In genomic region chr10:62810010-62810409, GRCm38 (mm10) we compare ENCODE assay signal across 17 mouse cellular contexts. TPM values are rescaled to one million over a fixed set of nuclear protein-coding genes. Genes with fewer than 3 reads are reported as not detected.
A peak's percentile ranks its signal among the peaks of the same experiment; 100 is the strongest.
DNase-seq lines count a peak whose midpoint lies in the region; ATAC-seq and TF ChIP-seq lines count a peak whose summit lies in the region.
"Had no signal": no experiment of that assay in that cellular context is flagged by ENCODE, and none has a peak within 500 bp of the region (broad histone marks: within the 10 kb centered on the region; RNA-seq: fewer than 3 reads in every experiment).

No protein-coding gene starts in this region.

- H3K27me3 ChIP-seq in kidney, postnatal 0 days (ENCODE audit: insufficient read depth, low read length), result no peaks in the 10 kb centered on the region
- no peaks in the 10 kb centered on the region for H3K27me3 ChIP-seq in kidney, embryonic 15.5 days
- H3K27me3 ChIP-seq: forebrain, embryonic 15.5 days; heart, embryonic 15.5 days; hindbrain, embryonic 12.5 days; limb, embryonic 12.5 days had no signal

- ATAC-seq in kidney, postnatal 0 days (replicated peaks; ENCODE audit: low FRiP score, low read depth), result no peak
- no peak for ATAC-seq in kidney, embryonic 15.5 days (replicated peaks; ENCODE audit: low FRiP score)
- ATAC-seq: forebrain, embryonic 15.5 days had no signal

- no peaks in the 10 kb centered on the region for H3K4me1 ChIP-seq in kidney, postnatal 0 days (replicated peaks; ENCODE audit: insufficient read depth, low read length)
- H3K4me1 ChIP-seq in kidney, embryonic 15.5 days, result no peaks in the 10 kb centered on the region
- H3K4me1 ChIP-seq: forebrain, embryonic 15.5 days; heart, embryonic 15.5 days; hindbrain, embryonic 12.5 days; limb, embryonic 12.5 days had no signal

- H3K4me2 ChIP-seq in kidney, postnatal 0 days (ENCODE audit: low read length), result no peak overlapping the region
- no peak overlapping the region for H3K4me2 ChIP-seq in kidney, embryonic 15.5 days
- H3K4me2 ChIP-seq: forebrain, embryonic 15.5 days; heart, embryonic 15.5 days; hindbrain, embryonic 12.5 days; limb, embryonic 12.5 days had no signal

- H3K4me3 ChIP-seq in kidney, postnatal 0 days (replicated peaks; ENCODE audit: low read depth, low read length), result no peak overlapping the region
- no peak overlapping the region for H3K4me3 ChIP-seq in kidney, embryonic 15.5 days (replicated peaks)
- H3K4me3 ChIP-seq: forebrain, embryonic 15.5 days; heart, embryonic 15.5 days; hindbrain, embryonic 12.5 days; limb, embryonic 12.5 days had no signal

- TF ChIP-seq POLR2A in brain, embryonic 14.5 days (IDR thresholded peaks at IDR 0.05; ENCODE audit: borderline replicate concordance, extremely low read depth, insufficient read depth, insufficient read length, poor library complexity, severe bottlenecking), result no peak

- H3K27ac ChIP-seq in kidney, postnatal 0 days, result no peak overlapping the region
- H3K27ac ChIP-seq in kidney, embryonic 15.5 days, result no peak overlapping the region
- H3K27ac ChIP-seq: forebrain, embryonic 15.5 days; heart, embryonic 15.5 days; hindbrain, embryonic 12.5 days; limb, embryonic 12.5 days had no signal

- H3K9ac ChIP-seq in kidney, postnatal 0 days (ENCODE audit: low read depth, low read length), result no peak overlapping the region
- H3K9ac ChIP-seq in kidney, embryonic 15.5 days, result no peak overlapping the region
- H3K9ac ChIP-seq: forebrain, embryonic 15.5 days; heart, embryonic 15.5 days; hindbrain, embryonic 12.5 days; limb, embryonic 12.5 days had no signal

- H3K36me3 ChIP-seq in kidney, postnatal 0 days (ENCODE audit: insufficient read depth, low read length), result peaks cover 21% of the 10 kb centered on the region
- H3K36me3 ChIP-seq in kidney, embryonic 15.5 days, result peaks cover 44% of the 10 kb centered on the region

- DNase-seq in embryo, embryonic 10.5 days (ENCODE audit: low spot score), result peak; percentile 22
- DNase-seq in embryo, embryonic 10 days (ENCODE audit: low spot score), result no peak
- DNase-seq in kidney, postnatal 0 days (ENCODE audit: low spot score), result peak; percentile 41
- peak; percentile 43 for DNase-seq in 3T3-L1 (ENCODE audit: low read depth, low spot score)
- peak; percentile 22 for DNase-seq in brain, embryonic 14.5 days (ENCODE audit: low read depth)
- DNase-seq in ovary, postnatal 10 days (ENCODE audit: low spot score), result no peak
- DNase-seq in cerebellum, adult 11 months, result no peak
- DNase-seq: B cell, adult 2 months; cerebellum, adult 8-10 months; embryo, embryonic 11 days; kidney, postnatal 14 days; thymus, postnatal 36 days had no signal

- peak; percentile 56; the same call in 1 of the 2 replicates for TF ChIP-seq CTCF in kidney, postnatal 0 days (IDR thresholded peaks at IDR 0.05; ENCODE audit: low read depth)
- no peak; the same call in 1 of the 2 replicates for TF ChIP-seq CTCF in brain, embryonic 14.5 days (IDR thresholded peaks at IDR 0.05; ENCODE audit: borderline replicate concordance, extremely low read depth, insufficient read depth, insufficient read length)

- 72% methylated on average over 4 of the region's 4 CpGs for WGBS in kidney, postnatal 0 days
- 77% methylated on average over 4 of the region's 4 CpGs for WGBS in kidney, embryonic 15.5 days

- no peaks in the 10 kb centered on the region for H3K9me3 ChIP-seq in kidney, postnatal 0 days (replicated peaks; ENCODE audit: low read length)
- H3K9me3 ChIP-seq in kidney, embryonic 15.5 days (replicated peaks), result no peaks in the 10 kb centered on the region
- H3K9me3 ChIP-seq: forebrain, embryonic 15.5 days; heart, embryonic 15.5 days; hindbrain, embryonic 12.5 days; limb, embryonic 12.5 days had no signal

RNA-seq across cellular contexts. Expression of gene Ccar1, which starts 17.9 kb away (rescaled TPM):
- polyA plus RNA-seq in kidney, postnatal 0 days (2015; fragmentation: Nextera tagmentation; extraction: Ambion mirVana), result 84.2 and 91.3 TPM in 2 replicates
- polyA plus RNA-seq in kidney, embryonic 15.5 days (2015; fragmentation: Nextera tagmentation; extraction: Ambion mirVana), result 144 and 153 TPM in 2 replicates
- 87.2 and 95.7 TPM in 2 replicates for polyA plus RNA-seq in brain, embryonic 14.5 days (2012; rRNA removed)

Comparison
In these comparisons a context has a peak if more than half of its experiments do, and no peak if none do; other contexts are left out.
1. DNase-seq: peak in embryo, embryonic 10.5 days (single experiment), kidney, postnatal 0 days (single experiment), 3T3-L1 (single experiment) and brain, embryonic 14.5 days (single experiment); none in embryo, embryonic 10 days (single experiment), ovary, postnatal 10 days (single experiment) and cerebellum, adult 11 months (single experiment).